Mouse (Mus musculus) natural killer cell, adult 2 months (primary cell): Measurements from ENCODE around the gene Hdgfl1.

Experiments used
- DNase-seq, 2 experiments: peaks; one replicate each; pipeline ENCODE4 v3.0.0; 2022; ENCODE audit warnings: low spot score in 2 of 2

The Hdgfl1 gene

GRCm38 (mm10) chr13:26769955-26770354, at the start of gene Hdgfl1:
Hdgfl1 (minus strand) TSS chr13:26770165.
- DNase-seq: no peak

DNA sequence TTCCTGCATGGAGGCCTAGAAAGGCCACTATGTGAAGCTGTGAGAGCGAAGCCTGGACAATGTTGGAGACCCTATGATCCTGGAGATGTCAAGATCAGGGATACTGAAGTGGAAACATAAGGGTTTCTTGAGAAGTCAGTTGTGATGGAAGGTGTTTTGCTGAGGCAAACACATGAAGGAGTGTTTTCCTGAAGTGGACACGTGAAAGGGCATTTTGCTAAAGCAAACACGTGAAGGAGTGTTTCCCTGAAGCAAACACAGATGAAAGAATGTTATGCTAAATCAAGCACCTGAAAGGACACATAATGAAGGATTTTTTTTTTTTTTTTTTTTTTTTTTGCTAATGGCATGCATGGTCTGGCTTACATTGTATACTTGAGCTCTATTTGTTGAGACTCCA, 25.5 kb upstream of the Hdgfl1 start:
- DNase-seq: no peak

DNA sequence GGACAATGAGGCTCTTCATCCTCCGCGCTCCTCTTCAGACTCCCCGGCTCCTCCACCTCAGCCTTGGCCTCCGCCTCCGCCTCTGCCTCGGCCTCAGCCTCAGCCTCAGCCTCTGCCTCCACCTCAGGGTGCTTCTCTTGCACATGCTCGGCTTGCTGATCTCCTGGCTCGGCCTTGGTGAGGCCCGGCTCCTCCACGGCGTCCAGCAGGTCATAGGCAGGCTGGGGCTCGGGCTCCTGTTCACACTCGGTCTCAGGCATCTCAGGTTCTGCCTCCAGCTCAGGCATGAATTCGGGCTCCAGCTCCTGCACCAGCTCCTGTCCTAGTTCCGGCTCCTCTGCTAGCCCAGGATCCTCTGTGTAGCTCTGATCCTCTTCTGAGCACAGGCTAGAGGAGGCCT, 541 bp downstream of the Hdgfl1 start:
- DNase-seq: no peak

DNA sequence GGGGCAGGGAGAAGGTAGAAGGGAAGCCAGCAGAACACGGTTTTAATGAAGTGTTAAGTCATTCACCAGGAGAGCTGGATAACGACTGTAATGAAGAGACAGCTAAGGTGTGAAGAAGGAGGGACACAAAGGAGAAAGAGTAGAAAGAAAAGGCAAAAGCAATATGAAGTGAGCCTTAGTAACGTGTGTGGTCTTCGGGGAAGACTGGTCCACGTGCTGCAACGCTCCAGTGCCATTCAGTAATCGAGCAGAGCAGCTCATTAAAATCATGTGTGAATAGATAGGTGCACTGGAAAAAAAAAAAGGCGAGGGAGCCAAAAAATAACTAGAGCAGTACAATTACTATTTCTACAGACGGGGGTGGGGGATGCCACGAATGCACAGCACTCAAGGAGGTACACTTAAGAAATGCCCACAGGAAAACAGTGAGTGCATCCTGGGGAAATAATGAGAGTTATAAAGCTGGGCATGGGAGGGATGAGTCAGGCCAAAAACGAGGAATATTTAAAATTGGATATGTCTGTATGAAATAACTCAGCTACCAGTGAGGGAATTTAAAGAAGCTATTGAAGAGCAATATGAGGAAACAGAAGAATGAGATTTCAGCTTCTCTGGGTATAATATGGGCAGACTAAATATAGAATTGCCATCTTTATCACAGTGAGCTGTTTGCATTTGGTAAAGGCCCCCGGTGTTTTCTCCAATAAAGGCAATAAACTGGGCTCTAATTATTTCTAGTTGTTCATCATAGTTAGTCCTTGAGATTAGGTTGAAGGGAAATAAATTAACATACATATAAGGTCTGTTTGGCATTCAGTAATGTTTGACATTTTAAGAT, 7.8 kb downstream of the Hdgfl1 start:
- DNase-seq: no peak

DNA sequence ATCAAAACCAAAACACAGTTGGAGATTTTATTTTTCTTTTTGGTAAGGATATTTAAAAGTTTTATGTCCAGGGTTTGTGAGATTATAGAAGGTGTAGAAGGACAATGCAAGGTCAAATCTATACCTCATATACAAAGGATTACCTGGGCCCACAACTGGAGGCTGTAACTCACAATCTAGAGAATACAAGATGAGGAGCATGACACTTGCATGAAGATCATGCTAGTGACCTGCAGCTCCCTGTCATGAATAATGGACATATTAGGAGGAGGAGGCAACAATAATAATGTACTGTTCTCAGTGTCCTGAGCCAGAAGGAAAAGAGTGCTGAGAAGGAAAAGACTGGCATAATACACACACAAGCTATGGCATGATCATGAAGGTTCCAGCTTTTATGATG, 17.1 kb downstream of the Hdgfl1 start:
- no peak for DNase-seq

DNA sequence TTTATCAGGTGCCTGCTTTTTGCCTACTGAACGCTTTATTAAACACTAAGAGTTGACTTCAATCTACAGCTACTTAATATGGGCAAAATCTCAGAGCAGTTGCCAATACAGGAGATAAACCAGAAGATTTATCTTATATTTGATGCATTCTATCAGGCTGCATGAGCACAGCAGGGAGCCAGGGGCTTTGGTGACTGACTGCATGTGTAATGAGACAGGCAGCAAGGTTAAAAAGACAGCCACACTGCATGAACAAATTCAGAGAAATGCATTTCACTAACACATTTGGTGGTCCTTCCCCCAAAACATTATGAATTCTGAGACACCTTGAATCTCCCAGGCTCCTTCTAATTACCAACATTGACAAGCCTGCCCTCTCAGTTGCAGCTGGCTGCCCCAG, 17.6 kb downstream of the Hdgfl1 start:
- DNase-seq: no peak

- DNase-seq: no peak
Observed at GRCm38 (mm10) chr13:26745760-26746457, 24.1 kb downstream of the Hdgfl1 start.

DNA sequence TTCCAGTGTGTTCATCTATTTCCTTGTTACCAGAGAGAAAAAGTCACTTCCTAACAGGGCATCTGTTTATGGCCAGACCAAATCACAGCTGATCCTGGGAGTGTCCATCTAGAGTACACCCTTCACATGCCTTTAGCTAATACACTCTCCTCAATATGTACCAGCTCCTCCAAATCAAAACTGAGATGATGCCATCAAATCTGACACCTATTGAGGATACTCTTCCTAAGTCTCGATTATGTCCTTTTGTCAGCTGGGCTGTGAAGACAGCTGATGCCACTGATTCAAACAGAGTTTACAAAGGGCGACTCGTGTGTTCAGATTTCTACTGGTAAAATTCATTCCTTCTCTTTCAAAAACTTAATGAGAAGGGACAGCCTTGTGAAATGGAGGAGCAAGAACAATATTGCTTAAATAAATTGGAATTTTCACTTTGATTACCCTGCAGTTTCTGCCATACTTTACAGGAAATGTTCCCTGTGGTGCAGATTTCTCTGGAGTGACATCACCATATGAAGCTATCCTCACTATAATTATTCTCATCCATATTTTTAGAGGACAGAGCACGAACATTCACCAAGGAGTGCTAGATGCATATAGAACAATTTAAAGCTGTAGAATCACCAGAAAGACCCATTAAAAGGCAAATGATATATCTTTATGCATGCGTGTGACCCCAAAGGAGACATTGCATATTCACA, 24.8 kb downstream of the Hdgfl1 start:
- no peak for DNase-seq

DNA sequence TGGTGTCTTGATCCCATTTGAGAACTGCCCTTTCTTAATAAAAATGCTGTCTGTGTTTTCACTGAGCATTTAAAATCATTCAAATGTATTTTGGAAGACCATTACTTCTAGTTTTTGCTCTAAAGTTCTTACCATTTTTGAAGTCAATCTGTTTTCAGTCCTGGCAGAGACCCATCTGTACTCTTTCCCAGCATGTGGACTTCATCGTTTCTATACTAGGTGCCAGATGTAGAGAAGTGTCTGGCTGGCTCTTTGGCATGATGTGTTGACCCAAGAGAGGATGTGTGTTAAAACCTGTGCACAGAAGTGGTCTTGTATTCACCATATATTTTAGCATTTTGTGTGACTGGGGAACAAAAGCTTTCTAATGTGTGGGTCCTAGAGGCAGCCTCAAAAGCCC, 25.9 kb downstream of the Hdgfl1 start:
- DNase-seq: no peak

- DNase-seq: no peak
Observed at GRCm38 (mm10) chr13:26734981-26735380, 35.0 kb downstream of the Hdgfl1 start.

DNA sequence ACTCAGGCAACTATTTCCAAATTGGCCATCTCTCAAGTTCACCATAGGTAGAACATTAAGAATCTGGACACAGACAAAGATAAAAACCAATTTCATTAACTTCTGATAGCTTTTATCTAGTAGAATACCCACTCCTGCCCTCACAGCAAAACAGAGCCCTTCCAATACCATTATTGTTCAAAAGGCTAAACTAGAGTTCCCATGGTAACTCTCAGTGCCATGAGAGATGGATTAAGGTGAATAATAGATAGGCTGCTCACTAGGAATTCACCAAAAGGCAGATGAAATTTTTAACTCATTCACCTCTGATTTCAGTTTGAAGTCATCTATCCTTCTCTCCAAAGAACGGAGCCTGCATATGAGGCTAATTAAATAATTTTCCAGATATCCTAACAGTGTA, 45.7 kb downstream of the Hdgfl1 start:
- no peak for DNase-seq

DNA sequence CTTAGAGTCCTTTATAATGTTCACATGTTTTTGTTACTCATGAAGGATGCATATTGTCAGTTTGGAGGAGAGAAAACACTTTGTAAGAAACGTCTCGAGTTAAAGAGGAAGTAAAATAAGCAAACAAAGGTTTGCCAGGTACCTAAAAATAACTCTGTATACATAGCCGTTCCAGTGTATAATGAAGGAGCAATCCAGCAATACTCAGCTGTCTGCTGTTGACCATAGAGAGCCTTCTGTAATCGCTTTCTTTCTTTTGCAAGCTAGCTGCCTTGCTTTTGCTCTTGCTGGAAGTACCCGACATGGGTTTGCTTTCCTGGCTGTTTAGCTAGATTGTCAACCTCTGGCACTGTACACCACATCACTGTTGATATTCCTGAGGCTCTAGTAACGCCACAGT, 48.6 kb downstream of the Hdgfl1 start:
- no peak for DNase-seq

- DNase-seq: no peak
Observed at GRCm38 (mm10) chr13:26720917-26721316, 49.0 kb downstream of the Hdgfl1 start.

DNA sequence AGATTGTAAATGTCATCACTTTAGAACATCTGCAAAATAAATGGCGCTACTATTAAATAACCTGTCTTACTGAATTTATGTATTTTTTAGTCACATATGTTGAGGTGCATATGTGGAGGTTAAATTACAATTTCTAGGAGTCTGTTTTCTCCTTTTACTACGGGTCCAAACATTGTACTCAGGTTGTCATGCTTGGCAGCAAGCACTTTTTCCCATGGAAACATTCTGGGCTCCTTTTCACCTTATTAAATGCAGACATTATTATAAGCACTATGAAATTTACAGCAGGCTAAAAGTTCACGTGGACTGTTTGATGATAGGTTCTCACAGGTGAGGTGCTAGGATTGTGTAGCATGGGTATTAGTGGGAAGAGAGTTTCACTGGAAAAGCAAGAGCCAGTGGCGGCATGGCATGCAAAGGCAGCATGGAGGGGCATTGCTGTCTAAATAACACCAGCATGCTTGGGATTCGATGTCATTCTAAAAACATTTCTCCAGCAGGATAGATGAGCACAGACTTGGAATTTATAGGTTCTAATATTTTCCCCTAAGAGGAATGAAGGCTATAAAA, 50.7 kb downstream of the Hdgfl1 start:
- no peak for DNase-seq
